Mouse (Mus musculus) limb, embryonic 11.5 days (tissue): ENCODE measurements at regions not wholly inside any gene's neighbourhood (a gene's known extent, or its start where the extent isn't known, plus 50 kb on each side); places are given as distances from the start of the nearest gene placed in this dataset.

Experiments used
- ATAC-seq: fragments of 200-750 bp; cut with Nextera tagmentation; 2 replicates; pipeline ENCODE4 v1.8.0; 2017; ENCODE audit warnings: low read depth; ENCODE audit not compliant: insufficient number of reproducible peaks, low FRiP score, low TSS enrichment
- DNase-seq: peaks from one replicate; pipeline ENCODE4 v3.0.0-alpha.2; 2015; ENCODE audit warnings: low spot score
- H3K27ac ChIP-seq: fragments of 300-500 bp; sonication (generic); replicated peaks from 2 replicates; pipeline ENCODE4 v1.5.1; 2014; ENCODE audit warnings: low read depth, mild to moderate bottlenecking, low read length
- H3K27me3 ChIP-seq: fragments of 300-500 bp; sonication (generic); 2 replicates; pipeline ENCODE4 v1.6.1; 2014; ENCODE audit warnings: mild to moderate bottlenecking, low read length, mixed read lengths; ENCODE audit not compliant: control insufficient read depth, insufficient read depth
- H3K36me3 ChIP-seq: fragments of 300-500 bp; sonication (generic); 2 replicates; pipeline ENCODE4 v1.6.1; 2014; ENCODE audit warnings: mild to moderate bottlenecking, low read length, moderate library complexity, mixed read lengths; ENCODE audit not compliant: control insufficient read depth, insufficient read depth
- H3K4me1 ChIP-seq: fragments of 300-500 bp; sonication (generic); 2 replicates; pipeline ENCODE4 v1.6.1; 2014; ENCODE audit warnings: low read length, mixed read lengths; ENCODE audit not compliant: control insufficient read depth, insufficient read depth
- H3K4me2 ChIP-seq: fragments of 300-500 bp; sonication (generic); 2 replicates; pipeline ENCODE4 v1.6.1; 2014; ENCODE audit warnings: low read depth, mild to moderate bottlenecking, moderate library complexity; ENCODE audit not compliant: severe bottlenecking
- H3K4me3 ChIP-seq: fragments of 300-500 bp; sonication (generic); 2 replicates; pipeline ENCODE4 v1.5.1; 2014; ENCODE audit warnings: low read depth, low read length
- H3K9ac ChIP-seq: fragments of 300-500 bp; sonication (generic); 2 replicates; pipeline ENCODE4 v1.6.1; 2014; ENCODE audit warnings: mild to moderate bottlenecking, low read length
- H3K9me3 ChIP-seq: fragments of 300-500 bp; sonication (generic); 2 replicates; pipeline ENCODE4 v1.6.1; 2016; ENCODE audit warnings: low read length; ENCODE audit not compliant: control insufficient read depth
- whole genome bisulfite sequencing: fragments of 180-500 bp; shearing (Covaris S2); extraction: QIAGEN DNeasy Blood & Tissue Kit; methylation state at CpG from one replicate; pipeline ENCODE4 v1.1.7; 2014; 5-methylcytosine and 5-hydroxymethylcytosine counted together

- DNase-seq: peak; percentile 25
- peaks cover 11% of the 10 kb centered on the region for H3K4me1 ChIP-seq
- ATAC-seq: no peak
Observed at GRCm38 (mm10) chr11:114119135-114119534, 52.3 kb upstream of the Sdk2 start.

More at GRCm38 (mm10) chr11:114119135-114119534, 52.3 kb upstream of the Sdk2 start:
- Histone ChIP-seq H3K4me3 (no peak overlapping the region), H3K27ac (no peak overlapping the region), H3K36me3 (no peaks in the 10 kb centered on the region), H3K9ac (0 out of 2 replicates have a peak overlapping the region, but pooled peaks have one; percentile 12), H3K27me3 (0 out of 2 replicates have a peak, but pooled peaks cover 2% of the 10 kb centered on the region), H3K4me2 (no peak overlapping the region; the same call in 1 of the 2 replicates), H3K9me3 (no peaks in the 10 kb centered on the region)
- 32% methylated on average over 9 of the region's 9 CpGs for WGBS
